Mouse (Mus musculus): ENCODE data around the gene Tgfbr1. TPM values are rescaled to one million over a fixed set of nuclear protein-coding genes. Genes with fewer than 3 reads are reported as not detected.

Gene Tgfbr1
- total and polyA plus RNA-seq, 3 experiments, result 4.3 to 4.5 TPM; not detected in 1

DNA sequence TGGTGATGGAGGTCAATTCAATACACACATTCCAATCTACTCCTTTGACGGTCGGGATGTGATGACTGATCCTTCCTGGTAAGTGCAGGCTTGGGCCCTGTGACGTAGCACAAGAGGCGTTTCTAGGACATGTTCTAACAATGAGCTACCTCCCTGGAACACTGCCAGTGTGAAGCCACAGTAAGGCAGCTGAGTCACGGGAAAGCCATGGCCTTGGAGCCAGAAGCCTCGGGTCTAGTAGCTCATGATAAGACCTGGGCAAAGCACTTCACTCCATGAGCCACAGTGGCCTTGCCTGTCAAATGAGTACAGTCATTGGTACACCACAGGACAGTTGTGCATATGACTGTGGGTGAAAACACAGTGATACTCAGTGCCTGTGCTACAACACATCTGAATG is 42.2 kb upstream of the Tgfbr1 start:
- Histone ChIP-seq H3K9ac (ENCODE audit: control insufficient read depth, low read depth, low read length, poor library complexity, severe bottlenecking) (peak overlapping the region; percentile 41), H3K27me3 (ENCODE audit: control insufficient read depth in 1 of 2, insufficient read depth in 2 of 2, low read length in 2 of 2) (no peaks in the 10 kb centered on the region), H3K36me3 (ENCODE audit: control insufficient read depth in 1 of 2, insufficient read depth in 2 of 2, low read length in 2 of 2) (peaks cover 0 to 29% of the 10 kb centered on the region in 2 experiments; a peak in 2 of 4 replicates), H3K27ac (ENCODE audit: control insufficient read depth, low read depth, low read length) (peak overlapping the region; percentile 78), H3K4me1 (ENCODE audit: control insufficient read depth in 1 of 2, insufficient read depth in 2 of 2, low read length in 2 of 2) (peaks cover 24 to 45% of the 10 kb centered on the region in 2 experiments), H3K9me3 (replicated peaks; ENCODE audit: insufficient read depth, low read length) (no peaks in the 10 kb centered on the region), H3K4me3 (ENCODE audit: control insufficient read depth in 1 of 2, insufficient read depth in 1 of 2, low read depth in 2 of 2, low read length in 2 of 2) (peak overlapping the region; percentile 18 to 20; a peak in 3 of 4 replicates), H3K79me2 (ENCODE audit: control insufficient read depth, insufficient read depth, low read length, poor library complexity) (no peaks in the 10 kb centered on the region)
- peak; percentile 95 for DNase-seq (ENCODE audit: low read depth, low spot score)
- TF ChIP-seq BHLHE40 (IDR thresholded peaks at IDR 0.05; ENCODE audit: borderline replicate concordance, low read depth, low read length) (peak; percentile 71; the same call in 1 of the 2 replicates), MAFK (IDR thresholded peaks at IDR 0.05; ENCODE audit: borderline replicate concordance, low read depth, low read length) (peak; percentile 21; the same call in 1 of the 2 replicates), SIN3A (IDR thresholded peaks at IDR 0.05; ENCODE audit: low read length) (peak; percentile 67), TAL1 (IDR thresholded peaks at IDR 0.05; ENCODE audit: low read length) (peak; percentile 36; the same call in 1 of the 2 replicates), E2F4 (IDR thresholded peaks at IDR 0.05; ENCODE audit: borderline replicate concordance, low read depth, low read length) (no peak), SMC3 (IDR thresholded peaks at IDR 0.05; ENCODE audit: low read depth, low read length) (no peak), ZNF384 (IDR thresholded peaks at IDR 0.05; ENCODE audit: low read depth, low read length) (no peak), EP300 (IDR thresholded peaks at IDR 0.05; ENCODE audit: low read depth in 1 of 2, low read length in 2 of 2) (peak; percentile 57 to 61), UBTF (IDR thresholded peaks at IDR 0.05; ENCODE audit: borderline replicate concordance, insufficient read depth, low read depth, low read length) (no peak), JUND (IDR thresholded peaks at IDR 0.05; ENCODE audit: low read depth, low read length) (no peak), GATA1 (IDR thresholded peaks at IDR 0.05; ENCODE audit: low read depth, low read length) (0 out of 2 replicates have a peak, but pooled peaks have one; percentile 38), POLR2AphosphoS2 (IDR thresholded peaks at IDR 0.05; ENCODE audit: low read length) (no peak), TBP (IDR thresholded peaks at IDR 0.05; ENCODE audit: low read depth, low read length) (peak; percentile 40; the same call in 1 of the 2 replicates), ELF1 (IDR thresholded peaks at IDR 0.05; ENCODE audit: low read depth, low read length) (no peak), ZMIZ1 (IDR thresholded peaks at IDR 0.05; ENCODE audit: low read depth, low read length) (no peak), MEF2A (IDR thresholded peaks at IDR 0.05; ENCODE audit: extremely low read depth, insufficient replicate concordance, low read depth, low read length, poor library complexity, severe bottlenecking) (no peak), MYC (IDR thresholded peaks at IDR 0.05; ENCODE audit: low read depth, low read length) (0 out of 2 replicates have a peak, but pooled peaks have one; percentile 19), MXI1 (IDR thresholded peaks at IDR 0.05; ENCODE audit: low read depth, low read length) (peak; percentile 56), CHD1 (IDR thresholded peaks at IDR 0.05; ENCODE audit: low read depth, low read length) (no peak), USF1 (IDR thresholded peaks at IDR 0.05; ENCODE audit: low read depth, low read length) (no peak), CHD2 (IDR thresholded peaks at IDR 0.05; ENCODE audit: low read length) (no peak), ETS1 (IDR thresholded peaks at IDR 0.05; ENCODE audit: low read depth, low read length) (peak; percentile 93), TCF12 (IDR thresholded peaks at IDR 0.05; ENCODE audit: low read depth, low read length) (0 out of 2 replicates have a peak, but pooled peaks have one; percentile 17), RCOR1 (IDR thresholded peaks at IDR 0.05; ENCODE audit: low read depth, low read length) (peak; percentile 51; the same call in 1 of the 2 replicates), MAX (IDR thresholded peaks at IDR 0.05; ENCODE audit: low read length) (peak; percentile 43; the same call in 1 of the 2 replicates), GABPA (IDR thresholded peaks at IDR 0.05; ENCODE audit: low read depth, low read length) (no peak), MAZ (IDR thresholded peaks at IDR 0.05; ENCODE audit: low read depth, low read length) (0 out of 2 replicates have a peak, but pooled peaks have one; percentile 30)

Data from MEL (cell line).